Mouse (Mus musculus) MEL (cell line): Measurements from ENCODE around the gene Col25a1. TPM values are rescaled to one million over a fixed set of nuclear protein-coding genes. Genes with fewer than 3 reads are reported as not detected.

ENCODE experiments used
- DNase-seq: peaks from one replicate; pipeline ENCODE4 v3.0.0; 2011; ENCODE audit warnings: low read depth, low spot score
- H3K27ac ChIP-seq: 2 replicates; pipeline ENCODE4 v1.5.1; 2012; ENCODE audit warnings: low read depth, mild to moderate bottlenecking, control low read depth, low read length, moderate library complexity; ENCODE audit not compliant: control insufficient read depth
- H3K27me3 ChIP-seq, 2 experiments: fragments of 150-350 bp in 1 of 2; sonication (generic) in 1 of 2; 2 replicates each; pipeline ENCODE4 v1.6.1; 2012; ENCODE audit warnings: low read length in 2 of 2, mild to moderate bottlenecking in 2 of 2, improper control_type of control experiment in 1 of 2, moderate library complexity in 1 of 2; ENCODE audit not compliant: insufficient read depth in 2 of 2, control insufficient read depth in 1 of 2
- H3K36me3 ChIP-seq, 2 experiments: 2 replicates each; pipeline ENCODE4 v1.6.1; 2012 to 2014; ENCODE audit warnings: low read length in 2 of 2, improper control_type of control experiment in 1 of 2, inconsistent platforms in 1 of 2, mild to moderate bottlenecking in 1 of 2; ENCODE audit not compliant: insufficient read depth in 2 of 2, control insufficient read depth in 1 of 2
- H3K4me1 ChIP-seq, 2 experiments: fragments of 150-350 bp in 1 of 2; sonication (generic) in 1 of 2; 2 replicates each; pipeline ENCODE4 v1.6.1; 2012; ENCODE audit warnings: low read length in 2 of 2, improper control_type of control experiment in 1 of 2, mild to moderate bottlenecking in 1 of 2; ENCODE audit not compliant: insufficient read depth in 2 of 2, control insufficient read depth in 1 of 2
- H3K4me3 ChIP-seq, 2 experiments: fragments of 150-350 bp in 1 of 2; sonication (generic) in 1 of 2; 2 replicates each; pipeline ENCODE4 v1.5.1; 2012; ENCODE audit warnings: low read depth in 2 of 2, low read length in 2 of 2, mild to moderate bottlenecking in 2 of 2, moderate library complexity in 2 of 2, control low read depth in 1 of 2, improper control_type of control experiment in 1 of 2; ENCODE audit not compliant: control insufficient read depth in 1 of 2, insufficient read depth in 1 of 2
- H3K79me2 ChIP-seq: 2 replicates; pipeline ENCODE4 v1.6.1; 2012; ENCODE audit warnings: mild to moderate bottlenecking, low read length, moderate library complexity; ENCODE audit not compliant: control insufficient read depth, poor library complexity, insufficient read depth
- H3K9ac ChIP-seq: 2 replicates; pipeline ENCODE4 v1.6.1; 2012; ENCODE audit warnings: low read depth, mild to moderate bottlenecking, control low read depth, low read length, moderate library complexity; ENCODE audit not compliant: control insufficient read depth, poor library complexity, severe bottlenecking
- H3K9me3 ChIP-seq: fragments of 150-350 bp; sonication (generic); replicated peaks from 2 replicates; pipeline ENCODE4 v1.6.1; 2012; ENCODE audit warnings: mild to moderate bottlenecking, low read length, improper control_type of control experiment, moderate library complexity; ENCODE audit not compliant: insufficient read depth
- BHLHE40 ChIP-seq: IDR thresholded peaks from 2 replicates; pipeline ENCODE4 v1.6.1; 2012; ENCODE audit warnings: low read depth, mild to moderate bottlenecking, inconsistent platforms, low read length, improper control_type of control experiment, borderline replicate concordance
- CHD1 ChIP-seq: IDR thresholded peaks from 2 replicates; pipeline ENCODE4 v1.6.1; 2012; ENCODE audit warnings: low read depth, mild to moderate bottlenecking, inconsistent platforms, low read length, improper control_type of control experiment
- CHD2 ChIP-seq: IDR thresholded peaks from 2 replicates; pipeline ENCODE4 v1.6.1; 2011; ENCODE audit warnings: low read length, improper control_type of control experiment
- EP300 ChIP-seq, 2 experiments: IDR thresholded peaks; 2 replicates each; pipeline ENCODE4 v1.6.1; 2011; ENCODE audit warnings: improper control_type of control experiment in 2 of 2, low read length in 2 of 2, low read depth in 1 of 2, mild to moderate bottlenecking in 1 of 2
- HCFC1 ChIP-seq: IDR thresholded peaks from 2 replicates; pipeline ENCODE4 v1.6.1; 2012; ENCODE audit warnings: low read depth, mild to moderate bottlenecking, inconsistent platforms, low read length, improper control_type of control experiment, moderate library complexity
- JUND ChIP-seq: IDR thresholded peaks from 2 replicates; pipeline ENCODE4 v1.6.1; 2011; ENCODE audit warnings: low read depth, mild to moderate bottlenecking, improper control_type of control experiment, low read length
- KAT2A ChIP-seq: conservative IDR thresholded peaks from 2 replicates; pipeline ENCODE4 v1.6.1; 2012; ENCODE audit warnings: low read depth, low read length, improper control_type of control experiment, inconsistent platforms
- MAFK ChIP-seq: IDR thresholded peaks from 2 replicates; pipeline ENCODE4 v1.6.1; 2011; ENCODE audit warnings: low read depth, mild to moderate bottlenecking, low read length, improper control_type of control experiment, borderline replicate concordance
- MAZ ChIP-seq: IDR thresholded peaks from 2 replicates; pipeline ENCODE4 v1.6.1; 2012; ENCODE audit warnings: low read depth, mild to moderate bottlenecking, inconsistent platforms, low read length, improper control_type of control experiment
- MEF2A ChIP-seq: IDR thresholded peaks from 2 replicates; pipeline ENCODE4 v1.6.1; 2014; ENCODE audit warnings: low read depth, mild to moderate bottlenecking, inconsistent platforms, low read length, improper control_type of control experiment; ENCODE audit not compliant: poor library complexity, insufficient replicate concordance, severe bottlenecking; ENCODE audit errors: extremely low read depth
- MXI1 ChIP-seq: IDR thresholded peaks from 2 replicates; pipeline ENCODE4 v1.6.1; 2011; ENCODE audit warnings: mild to moderate bottlenecking, low read depth, low read length, improper control_type of control experiment
- MYC ChIP-seq: IDR thresholded peaks from 2 replicates; pipeline ENCODE4 v1.6.1; 2011; ENCODE audit warnings: low read depth, mild to moderate bottlenecking, low read length, improper control_type of control experiment, moderate library complexity
- NRF1 ChIP-seq: IDR thresholded peaks from 2 replicates; pipeline ENCODE4 v1.6.1; 2014; ENCODE audit warnings: low read depth, mild to moderate bottlenecking, inconsistent platforms, low read length, improper control_type of control experiment, moderate library complexity; ENCODE audit not compliant: poor library complexity, insufficient read depth, severe bottlenecking
- POLR2A ChIP-seq, 2 experiments: IDR thresholded peaks; 2 replicates each; pipeline ENCODE4 v1.6.1; 2011 to 2012; ENCODE audit warnings: low read length in 2 of 2, mild to moderate bottlenecking in 2 of 2, control low read depth in 1 of 2, improper control_type of control experiment in 1 of 2, low read depth in 1 of 2, moderate library complexity in 1 of 2; ENCODE audit not compliant: control insufficient read depth in 1 of 2, insufficient read depth in 1 of 2, poor library complexity in 1 of 2
- RCOR1 ChIP-seq: IDR thresholded peaks from 2 replicates; pipeline ENCODE4 v1.6.1; 2012; ENCODE audit warnings: low read depth, mild to moderate bottlenecking, inconsistent platforms, low read length, improper control_type of control experiment
- SIN3A ChIP-seq: IDR thresholded peaks from 2 replicates; pipeline ENCODE4 v1.6.1; 2012; ENCODE audit warnings: low read length, improper control_type of control experiment, inconsistent platforms
- SMC3 ChIP-seq: IDR thresholded peaks from 2 replicates; pipeline ENCODE4 v1.6.1; 2011; ENCODE audit warnings: low read depth, low read length, improper control_type of control experiment
- TAL1 ChIP-seq: IDR thresholded peaks from 2 replicates; pipeline ENCODE4 v1.6.1; 2012; ENCODE audit warnings: mild to moderate bottlenecking, inconsistent platforms, low read length, moderate library complexity, mixed read lengths
- TBP ChIP-seq: IDR thresholded peaks from 2 replicates; pipeline ENCODE4 v1.8.0; 2011; ENCODE audit warnings: low read depth, low read length, improper control_type of control experiment
- TCF12 ChIP-seq: IDR thresholded peaks from 2 replicates; pipeline ENCODE4 v1.6.1; 2014; ENCODE audit warnings: low read depth, mild to moderate bottlenecking, inconsistent platforms, low read length, improper control_type of control experiment, moderate library complexity
- UBTF ChIP-seq: IDR thresholded peaks from 2 replicates; pipeline ENCODE4 v1.6.1; 2012; ENCODE audit warnings: low read depth, mild to moderate bottlenecking, inconsistent platforms, low read length, improper control_type of control experiment, moderate library complexity, borderline replicate concordance; ENCODE audit not compliant: insufficient read depth
- USF1 ChIP-seq: IDR thresholded peaks from 2 replicates; pipeline ENCODE4 v1.6.1; 2014; ENCODE audit warnings: low read depth, mild to moderate bottlenecking, inconsistent platforms, low read length, improper control_type of control experiment, moderate library complexity
- USF2 ChIP-seq, 2 experiments: IDR thresholded peaks; 2 replicates each; pipeline ENCODE4 v1.6.1; 2011 to 2012; ENCODE audit warnings: improper control_type of control experiment in 2 of 2, low read length in 2 of 2, borderline replicate concordance in 1 of 2, inconsistent platforms in 1 of 2, low read depth in 1 of 2, mild to moderate bottlenecking in 1 of 2; ENCODE audit not compliant: insufficient read depth in 1 of 2
- ZC3H11A ChIP-seq: IDR thresholded peaks from 2 replicates; pipeline ENCODE4 v1.6.1; 2012; ENCODE audit warnings: low read depth, mild to moderate bottlenecking, inconsistent platforms, low read length, improper control_type of control experiment
- ZNF384 ChIP-seq: IDR thresholded peaks from 2 replicates; pipeline ENCODE4 v1.6.1; 2012; ENCODE audit warnings: low read depth, mild to moderate bottlenecking, inconsistent platforms, low read length, improper control_type of control experiment
- polyA plus RNA-seq, 2 experiments: library from polyadenylated mRNA; stranded (reverse) in 1 of 2; unstranded in 1 of 2; fragments of >175 nt in 1 of 2; fragments of >200 nt in 1 of 2; gene quantifications; 2 replicates each; pipeline versions ENCODE4 v1.2.1 to v1.2.4; 2012; ENCODE audit warnings: low replicate concordance in 2 of 2, low read depth in 1 of 2; ENCODE audit not compliant: insufficient read length in 2 of 2, insufficient read depth in 1 of 2, missing spikeins in 1 of 2
- total RNA-seq: library from RNA; depleted of rRNA; stranded (reverse); fragments of 300-350 nt; gene quantifications from 2 replicates; pipeline ENCODE4 v1.2.3, GENCODE M21; 2012

The Col25a1 gene
- total and polyA plus RNA-seq, 3 experiments: not detected

DNA sequence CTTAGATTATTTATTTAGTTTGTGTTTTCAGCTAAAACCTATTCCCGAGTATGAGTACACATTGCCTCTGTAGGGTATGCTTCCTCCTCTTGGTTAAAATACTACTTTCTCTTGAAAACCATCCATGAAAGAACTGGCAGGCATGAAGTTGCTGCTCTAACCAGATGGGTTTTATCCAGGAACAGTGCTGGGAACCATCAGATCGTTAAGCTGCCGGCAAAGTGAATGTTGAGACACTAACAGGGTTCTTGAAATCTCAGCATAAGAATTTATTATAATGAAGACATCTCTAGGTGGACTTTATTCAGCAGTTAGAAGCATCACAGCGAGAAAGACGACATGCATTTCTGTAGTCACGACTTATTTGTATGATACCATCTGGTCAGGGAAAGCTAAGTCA, 181.9 kb downstream of the Col25a1 start:
- Histone ChIP-seq H3K79me2 (no peaks in the 10 kb centered on the region), H3K27me3 (no peaks in the 10 kb centered on the region), H3K4me3 (no peak overlapping the region), H3K4me1 (no peaks in the 10 kb centered on the region), H3K36me3 (no peaks in the 10 kb centered on the region), H3K27ac (no peak overlapping the region), H3K9me3 (no peaks in the 10 kb centered on the region), H3K9ac (no peak overlapping the region)
- no peak for DNase-seq
- TF ChIP-seq SIN3A (no peak), MEF2A (no peak), TCF12 (no peak), ZC3H11A (no peak), ZNF384 (no peak), USF1 (no peak), TBP (no peak), JUND (no peak), HCFC1 (no peak), POLR2A (IDR thresholded peaks at IDR 0.05; ENCODE audit: control insufficient read depth in 1 of 2, insufficient read depth in 1 of 2, low read depth in 1 of 2, low read length in 2 of 2, poor library complexity in 1 of 2) (no peak), KAT2A (no peak), MAZ (no peak), EP300 (IDR thresholded peaks at IDR 0.05; ENCODE audit: low read depth in 1 of 2, low read length in 2 of 2) (no peak), MYC (no peak), USF2 (IDR thresholded peaks at IDR 0.05; ENCODE audit: borderline replicate concordance in 1 of 2, insufficient read depth in 1 of 2, low read depth in 1 of 2, low read length in 2 of 2) (no peak), MAFK (no peak), CHD2 (no peak)

GRCm38 (mm10) chr3:130327039-130328015, 196.0 kb downstream of the Col25a1 start:
- H3K9me3 ChIP-seq: no peaks in the 10 kb centered on the region
- no peaks in the 10 kb centered on the region for H3K4me1 ChIP-seq
- no peaks in the 10 kb centered on the region for H3K79me2 ChIP-seq
- no peak overlapping the region for H3K27ac ChIP-seq
- TF ChIP-seq BHLHE40 (no peak), TCF12 (no peak), CHD1 (no peak), RCOR1 (no peak), SMC3 (no peak), ZNF384 (no peak), MAFK (no peak), KAT2A (no peak), NRF1 (no peak), MXI1 (no peak), TBP (no peak), TAL1 (no peak), UBTF (no peak), SIN3A (no peak), MEF2A (no peak), USF1 (no peak), ZC3H11A (no peak)
- no peak for DNase-seq
- H3K4me3 ChIP-seq: no peak overlapping the region
- no peaks in the 10 kb centered on the region for H3K27me3 ChIP-seq
- H3K36me3 ChIP-seq: no peaks in the 10 kb centered on the region
- no peak overlapping the region for H3K9ac ChIP-seq
